Mouse (Mus musculus) stomach, postnatal 0 days (tissue): ENCODE data around the gene Tapbp. TPM values are rescaled to one million over a fixed set of nuclear protein-coding genes. Genes with fewer than 3 reads are reported as not detected.
"Not testable (repeated sequence)": the region's sequence is repeated elsewhere in the genome, so short reads cannot be mapped to it uniquely, and the experiment has no call there.

Experiments
- ATAC-seq: fragments of 200-750 bp; cut with Nextera tagmentation; 2 replicates; pipeline ENCODE4 v1.8.0; 2017; ENCODE audit not compliant: low FRiP score, low TSS enrichment
- DNase-seq: peaks from one replicate; pipeline ENCODE4 v3.0.0-alpha.2; 2016; ENCODE audit warnings: low spot score
- H3K27ac ChIP-seq: fragments of 300-500 bp; sonication (generic); replicated peaks from 2 replicates; pipeline ENCODE4 v1.5.1; 2014; ENCODE audit warnings: mild to moderate bottlenecking, control low read depth
- H3K27me3 ChIP-seq: fragments of 300-500 bp; sonication (generic); 2 replicates; pipeline ENCODE4 v1.6.1; 2014; ENCODE audit warnings: low read length; ENCODE audit not compliant: control insufficient read depth, insufficient read depth
- H3K36me3 ChIP-seq: fragments of 300-500 bp; sonication (generic); 2 replicates; pipeline ENCODE4 v1.6.1; 2014; ENCODE audit warnings: low read length, mixed read lengths; ENCODE audit not compliant: control insufficient read depth, insufficient read depth
- H3K4me1 ChIP-seq: fragments of 300-500 bp; sonication (generic); replicated peaks from 2 replicates; pipeline ENCODE4 v1.6.1; 2014; ENCODE audit warnings: antibody characterized with exemption; ENCODE audit not compliant: control insufficient read depth, insufficient read depth
- H3K4me2 ChIP-seq: fragments of 300-500 bp; sonication (generic); replicated peaks from 2 replicates; pipeline ENCODE4 v1.6.1; 2014; ENCODE audit warnings: low read depth, mild to moderate bottlenecking, control low read depth, moderate library complexity
- H3K4me3 ChIP-seq: fragments of 300-500 bp; sonication (generic); 2 replicates; pipeline ENCODE4 v1.5.1; 2014; ENCODE audit warnings: low read depth, low read length, control low read depth
- H3K9ac ChIP-seq: fragments of 300-500 bp; sonication (generic); 2 replicates; pipeline ENCODE4 v1.6.1; 2014; ENCODE audit warnings: mild to moderate bottlenecking, low read length, control low read depth, mixed read lengths
- H3K9me3 ChIP-seq: fragments of 300-500 bp; sonication (generic); 2 replicates; pipeline ENCODE4 v1.6.1; 2016; ENCODE audit warnings: low read length; ENCODE audit not compliant: control insufficient read depth
- CTCF ChIP-seq: IDR thresholded peaks from 2 replicates; pipeline ENCODE4 v1.5.1; 2016; ENCODE audit warnings: antibody characterized with exemption, low read depth, mild to moderate bottlenecking, moderate library complexity
- EP300 ChIP-seq: optimal IDR thresholded peaks from 2 replicates; pipeline ENCODE3; 2016; ENCODE audit warnings: antibody characterized with exemption
- whole genome bisulfite sequencing: fragments of 180-500 bp; shearing (Covaris S2); extraction: QIAGEN DNeasy Blood & Tissue Kit; methylation state at CpG from one replicate; pipeline ENCODE4 v1.1.7; 2014; 5-methylcytosine and 5-hydroxymethylcytosine counted together
- polyA plus RNA-seq: library from polyadenylated mRNA; unstranded; fragments of >200 nt; fragmentation: Nextera tagmentation; extraction: Ambion mirVana; gene quantifications from 2 replicates; pipeline ENCODE4 v1.2.1, GENCODE M21; 2015

Tapbp gene
- polyA plus RNA-seq, 1 experiment from 2014 or later, result 63.7 TPM

DNA sequence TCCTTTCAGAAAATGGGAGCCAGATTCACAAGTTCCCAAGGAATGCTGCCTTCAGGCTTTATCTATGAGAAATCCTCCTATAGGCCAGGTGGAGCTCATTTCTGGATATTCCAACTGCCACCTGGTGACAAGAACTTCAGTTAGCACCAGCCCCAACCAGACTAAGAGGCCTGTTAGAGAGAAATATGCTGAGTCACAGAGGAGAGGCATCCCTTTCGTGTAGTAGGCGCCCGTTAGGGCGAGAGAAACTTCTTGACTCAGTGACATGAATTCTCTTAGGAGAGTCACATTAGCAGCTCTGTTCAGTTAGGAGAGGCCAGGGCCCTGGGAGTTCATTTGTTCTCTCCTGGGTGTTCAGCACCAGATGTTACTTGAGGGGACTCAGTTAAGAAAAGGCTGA is 16.1 kb upstream of the Tapbp start:
- TF ChIP-seq EP300 (no peak), CTCF (no peak)
- no peak overlapping the region for H3K9ac ChIP-seq
- DNase-seq (no peak), ATAC-seq (no peak)
- H3K4me3 ChIP-seq, result no peak overlapping the region
- H3K27ac ChIP-seq, result no peak overlapping the region
- no peaks in the 10 kb centered on the region for H3K9me3 ChIP-seq
- H3K4me1 ChIP-seq, result no peaks in the 10 kb centered on the region
- no peaks in the 10 kb centered on the region for H3K36me3 ChIP-seq
- H3K4me2 ChIP-seq, result no peak overlapping the region
- 71% methylated on average over 4 of the region's 4 CpGs for WGBS
- no peaks in the 10 kb centered on the region for H3K27me3 ChIP-seq

DNA sequence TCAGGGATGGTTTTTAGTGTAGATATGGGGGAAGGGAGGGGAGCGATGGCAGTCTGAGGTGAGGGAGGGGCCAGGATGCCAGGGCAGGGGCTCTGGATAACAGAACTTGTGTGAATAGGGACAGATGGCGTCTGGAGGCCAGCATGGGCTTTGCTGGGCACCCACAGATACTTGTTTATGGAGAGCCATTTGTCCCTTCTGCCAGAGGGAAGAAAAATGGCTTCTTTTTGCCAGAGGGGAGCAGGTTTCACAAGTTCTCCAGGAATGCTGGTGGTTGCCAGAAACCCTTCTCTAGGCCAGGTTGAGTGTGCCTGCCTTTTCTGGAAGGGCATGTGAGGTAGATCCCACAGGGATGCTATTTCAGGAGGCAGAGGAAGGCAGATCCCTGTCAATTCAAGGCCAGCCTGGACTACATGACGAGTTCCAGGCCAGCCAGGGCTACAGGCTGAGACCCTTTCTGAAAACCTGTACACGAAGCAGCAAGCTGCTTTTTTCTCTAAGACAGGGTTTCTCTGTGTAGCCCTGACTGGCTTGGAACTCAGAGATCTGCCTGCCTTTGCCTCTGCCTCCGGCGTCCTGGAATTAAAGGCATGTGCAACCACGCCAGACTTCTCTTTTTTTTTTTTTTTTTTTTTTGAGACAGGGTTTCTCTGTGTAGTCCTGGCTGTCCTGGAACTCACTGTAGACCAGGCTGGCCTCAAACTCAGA is 15.3 kb upstream of the Tapbp start:
- no peak for ATAC-seq
- Histone ChIP-seq H3K36me3 (no peaks in the 10 kb centered on the region), H3K27me3 (no peaks in the 10 kb centered on the region), H3K4me3 (no peak overlapping the region), H3K9ac (0 out of 2 replicates have a peak overlapping the region, but pooled peaks have one; percentile 23), H3K27ac (no peak overlapping the region), H3K4me2 (no peak overlapping the region), H3K9me3 (no peaks in the 10 kb centered on the region), H3K4me1 (no peaks in the 10 kb centered on the region)
- DNase-seq, result no peak
- no peak for TF ChIP-seq CTCF
- TF ChIP-seq EP300, result no peak
- 61% methylated on average over 7 of the region's 7 CpGs for WGBS

DNA sequence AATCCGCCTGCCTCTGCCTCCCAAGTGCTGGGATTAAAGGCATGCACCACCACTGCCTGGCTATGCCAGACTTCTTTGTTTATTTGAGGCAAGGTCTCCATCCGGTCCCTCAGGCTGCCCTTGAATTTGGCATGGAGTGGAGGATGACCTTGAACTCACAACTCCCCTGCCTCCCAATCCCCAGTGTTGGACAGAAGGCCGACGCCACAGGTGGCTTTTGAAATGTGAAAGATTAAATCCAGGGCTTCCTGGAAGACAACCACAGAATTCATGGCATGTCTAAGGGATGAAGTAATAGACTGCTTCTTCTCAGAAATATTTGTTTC is 14.7 kb upstream of the Tapbp start:
- Histone ChIP-seq H3K27me3 (no peaks in the 10 kb centered on the region), H3K27ac (no peak overlapping the region), H3K36me3 (no peaks in the 10 kb centered on the region), H3K4me3 (no peak overlapping the region), H3K4me2 (no peak overlapping the region), H3K9ac (no peak overlapping the region), H3K9me3 (no peaks in the 10 kb centered on the region), H3K4me1 (no peaks in the 10 kb centered on the region)
- WGBS, result 75% methylated on average over 4 of the region's 4 CpGs
- DNase-seq (no peak), ATAC-seq (no peak)
- TF ChIP-seq CTCF, result no peak
- TF ChIP-seq EP300, result no peak

DNA sequence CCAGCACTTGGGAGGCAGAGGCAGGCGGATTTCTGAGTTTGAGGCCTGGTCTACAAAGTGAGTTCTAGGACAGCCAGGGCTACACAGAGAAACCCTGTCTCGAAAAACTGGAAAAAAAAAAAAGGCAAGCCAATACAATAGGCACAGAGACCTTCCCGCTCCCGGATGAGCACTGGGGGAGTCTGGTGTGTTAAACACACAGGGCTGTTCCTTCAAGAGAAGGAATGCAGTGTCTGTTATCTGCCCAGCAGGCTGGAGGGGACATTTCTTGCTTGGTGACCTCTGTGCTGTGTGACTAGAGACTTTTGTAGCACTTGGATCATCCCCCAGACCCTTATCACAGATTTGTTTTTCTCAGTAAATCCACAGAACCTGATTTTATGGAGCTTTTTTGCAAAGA is 14.0 kb upstream of the Tapbp start:
- WGBS, result 75% methylated on average over 4 of the region's 4 CpGs
- Histone ChIP-seq H3K27me3 (no peaks in the 10 kb centered on the region), H3K9ac (no peak overlapping the region), H3K36me3 (no peaks in the 10 kb centered on the region), H3K4me3 (no peak overlapping the region), H3K9me3 (no peaks in the 10 kb centered on the region), H3K4me2 (no peak overlapping the region), H3K4me1 (no peaks in the 10 kb centered on the region), H3K27ac (no peak overlapping the region)
- ATAC-seq, result no peak
- DNase-seq, result no peak
- TF ChIP-seq CTCF, result no peak
- no peak for TF ChIP-seq EP300

DNA sequence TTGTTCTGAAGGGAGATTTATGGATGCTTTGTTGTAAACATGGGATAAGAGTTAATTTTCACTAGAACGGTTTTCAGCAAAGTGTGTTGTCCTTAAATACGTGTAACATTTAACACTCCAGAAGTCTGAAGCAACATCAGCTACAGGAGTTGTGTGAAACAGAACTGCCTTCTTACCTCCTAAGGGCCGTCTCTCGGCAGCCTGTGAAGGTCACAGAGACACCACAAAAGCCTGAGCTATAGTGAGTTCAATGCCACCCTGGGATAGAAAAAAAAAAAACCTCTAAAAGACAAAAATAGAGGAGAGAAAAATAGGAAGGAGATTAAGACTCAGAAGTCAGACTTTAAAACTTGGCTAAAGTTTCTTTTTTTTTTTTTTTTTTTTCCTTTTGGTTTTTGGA is 13.6 kb upstream of the Tapbp start:
- DNase-seq, result no peak
- no peak overlapping the region for H3K4me3 ChIP-seq
- no peaks in the 10 kb centered on the region for H3K27me3 ChIP-seq
- no peak for ATAC-seq
- no peak overlapping the region for H3K9ac ChIP-seq
- H3K9me3 ChIP-seq, result no peaks in the 10 kb centered on the region
- no peak overlapping the region for H3K4me2 ChIP-seq
- TF ChIP-seq CTCF (no peak), EP300 (no peak)
- no peaks in the 10 kb centered on the region for H3K4me1 ChIP-seq
- WGBS, result 53% methylated on average over 4 of the region's 4 CpGs
- no peaks in the 10 kb centered on the region for H3K36me3 ChIP-seq
- H3K27ac ChIP-seq, result no peak overlapping the region

DNA sequence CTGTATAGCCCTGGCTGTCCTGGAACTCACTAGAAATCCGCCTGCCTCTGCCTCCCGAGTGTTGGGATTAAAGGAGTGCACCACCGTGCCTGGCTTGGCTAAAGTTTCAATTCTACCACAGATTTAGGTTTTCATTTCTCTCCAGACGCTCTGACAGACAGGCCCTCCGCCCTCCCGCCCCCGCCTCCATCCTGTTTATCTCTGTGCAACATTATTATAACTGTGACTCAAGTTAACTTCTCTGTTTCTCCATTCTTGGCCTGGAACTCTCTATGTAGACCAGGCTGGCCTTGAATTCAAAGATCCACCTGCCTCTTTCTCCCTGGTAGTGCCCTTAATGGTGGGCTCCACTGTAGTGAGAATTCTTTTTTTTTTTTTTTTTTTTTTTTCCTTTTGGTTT is 13.2 kb upstream of the Tapbp start:
- no peak overlapping the region for H3K4me2 ChIP-seq

DNA sequence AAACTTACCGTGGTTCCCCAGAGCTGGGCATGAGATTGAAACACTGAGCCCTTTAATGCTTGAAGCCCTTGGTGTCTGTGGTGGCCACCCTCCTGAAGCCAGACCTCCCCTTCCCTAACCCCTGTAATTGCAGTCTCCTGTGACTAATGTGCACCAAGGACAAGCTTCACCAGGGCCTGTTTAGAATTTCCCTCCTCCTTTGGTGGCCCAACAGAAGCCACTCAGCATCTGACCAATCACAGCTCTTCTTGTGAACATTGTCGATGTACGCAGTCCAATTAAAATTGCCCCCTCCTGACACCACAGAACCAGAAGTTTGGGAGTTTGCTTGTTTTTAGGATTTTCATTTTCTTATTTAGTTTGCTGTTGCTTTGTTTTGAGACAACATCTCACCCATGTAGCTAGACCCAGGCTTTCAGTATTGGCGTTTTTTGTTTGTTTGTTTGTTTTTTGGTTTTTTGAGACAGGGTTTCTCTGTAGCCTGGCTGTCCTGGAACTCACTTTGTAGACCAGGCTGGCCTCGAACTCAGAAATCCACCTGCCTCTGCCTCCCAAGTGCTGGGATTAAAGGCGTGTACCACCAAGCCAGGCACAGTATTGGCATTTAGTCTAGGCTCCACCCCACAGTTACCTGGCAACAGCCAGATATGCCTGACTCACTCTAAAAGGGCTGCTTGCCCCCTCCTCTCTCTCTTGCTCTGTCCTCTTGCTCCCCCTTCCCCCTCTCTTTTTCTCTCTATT is 11.6 kb upstream of the Tapbp start:
- not testable (repeated sequence) for H3K4me2 ChIP-seq, H3K27ac ChIP-seq, H3K36me3 ChIP-seq, H3K9ac ChIP-seq, H3K27me3 ChIP-seq, DNase-seq, H3K4me1 ChIP-seq, H3K9me3 ChIP-seq, ATAC-seq, H3K4me3 ChIP-seq
- WGBS, result 70% methylated on average over 6 of the region's 6 CpGs

More for the DNA sequence above, 13.2 kb upstream of the Tapbp start:
- no peaks in the 10 kb centered on the region for H3K4me1 ChIP-seq
- 67% methylated on average over 7 of the region's 7 CpGs for WGBS
- H3K9ac ChIP-seq, result no peak overlapping the region
- H3K36me3 ChIP-seq, result no peaks in the 10 kb centered on the region
- no peak for TF ChIP-seq CTCF
- no peak for TF ChIP-seq EP300
- DNase-seq, result no peak
- no peaks in the 10 kb centered on the region for H3K27me3 ChIP-seq
- H3K9me3 ChIP-seq, result no peaks in the 10 kb centered on the region
- no peak overlapping the region for H3K4me3 ChIP-seq
- no peak overlapping the region for H3K27ac ChIP-seq
- no peak for ATAC-seq

DNA sequence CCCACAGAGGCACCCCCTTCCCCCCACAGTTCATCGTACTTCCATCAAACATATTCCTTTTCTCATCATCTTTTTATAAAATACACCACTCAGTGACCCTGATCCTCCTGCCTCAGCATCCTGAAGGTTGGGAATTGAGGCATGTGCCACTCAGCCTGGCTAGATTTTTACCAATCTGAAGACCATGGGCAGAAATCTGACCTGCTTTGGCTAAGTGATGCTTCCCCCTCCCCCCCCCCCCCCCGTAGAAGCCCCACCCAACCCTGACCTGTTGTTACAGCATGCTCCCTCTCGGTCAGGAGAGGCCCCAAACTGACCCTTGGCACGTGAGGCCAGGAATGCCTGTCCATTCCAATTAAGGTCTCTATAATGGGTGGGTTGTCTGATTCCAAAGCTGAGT is 10.9 kb upstream of the Tapbp start, which contains the start of gene Platr17:
Gene Platr17 (plus strand): TSS at position 301 of the 400 bp plus-strand sequence.
- not testable (repeated sequence) for H3K4me3 ChIP-seq, H3K9me3 ChIP-seq, ATAC-seq, H3K4me1 ChIP-seq, H3K27me3 ChIP-seq, DNase-seq, H3K27ac ChIP-seq, H3K36me3 ChIP-seq, H3K4me2 ChIP-seq, H3K9ac ChIP-seq
- WGBS, result 30% methylated on average over 3 of the region's 4 CpGs
